Mouse (Mus musculus) stomach, postnatal 0 days (tissue): ENCODE measurements at regions not wholly inside any gene's neighbourhood (a gene's known extent, or its start where the extent isn't known, plus 50 kb on each side); places are given as distances from the start of the nearest gene placed in this dataset.

ENCODE experiments used
- CTCF ChIP-seq: IDR thresholded peaks from 2 replicates; pipeline ENCODE4 v1.5.1; 2016; ENCODE audit warnings: antibody characterized with exemption, low read depth, mild to moderate bottlenecking, moderate library complexity
- EP300 ChIP-seq: optimal IDR thresholded peaks from 2 replicates; pipeline ENCODE3; 2016; ENCODE audit warnings: antibody characterized with exemption

GRCm38 (mm10) chr5:148450924-148451323, 51.2 kb upstream of the Slc7a1 start:
- TF ChIP-seq EP300 = no peak
- peak; percentile 85 for TF ChIP-seq CTCF
